ENCODE assay signal across 27 mouse cellular contexts in genomic region chr2:154185748-154186147, GRCm38 (mm10). TPM values are rescaled to one million over a fixed set of nuclear protein-coding genes. Genes with fewer than 3 reads are reported as not detected.
DNase-seq lines count a peak whose midpoint lies in the region; ATAC-seq and TF ChIP-seq lines count a peak whose summit lies in the region.
"Had no signal": no experiment of that assay in that cellular context is flagged by ENCODE, and none has a peak within 500 bp of the region (broad histone marks: within the 10 kb centered on the region; RNA-seq: fewer than 3 reads in every experiment).

No protein-coding gene starts in this region.

- H3K4me2 ChIP-seq in kidney, embryonic 16.5 days (replicated peaks; ENCODE audit: low read depth, low read length), result no peak overlapping the region
- H3K4me2 ChIP-seq in stomach, postnatal 0 days (replicated peaks; ENCODE audit: low read depth), result no peak overlapping the region
- H3K4me2 ChIP-seq: forebrain, embryonic 12.5 days; heart, embryonic 12.5 days; hindbrain, embryonic 13.5 days; liver, embryonic 11.5 days had no signal

- ATAC-seq in kidney, embryonic 16.5 days (ENCODE audit: low FRiP score, low TSS enrichment), result no peak
- ATAC-seq in stomach, postnatal 0 days (ENCODE audit: low FRiP score, low TSS enrichment), result no peak
- ATAC-seq: inflammation-experienced regulatory T-cells, adult 6 months; midbrain, embryonic 16.5 days had no signal

- peak; percentile 1 for DNase-seq in gastrocnemius, postnatal 25 days
- DNase-seq in gastrocnemius, postnatal 4 days (ENCODE audit: low spot score in 2 of 2), result no peak
- DNase-seq in kidney, adult 18-20 months, result no peak
- peak; percentile 25 for DNase-seq in lung, postnatal 36 days
- DNase-seq in lung, adult 2 months, result no peak
- DNase-seq in stomach, postnatal 0 days (ENCODE audit: low spot score), result no peak
- DNase-seq: B cell, adult 2 months; cerebellum, adult 2 months; cerebellum, postnatal 36 days; gastrocnemius, postnatal 14 days; kidney, adult 8-10 months; kidney, postnatal 4 days; layer of hippocampus, adult 9-11 months; retina, postnatal 1 day; thymus, postnatal 36 days had no signal

- H3K27me3 ChIP-seq in kidney, embryonic 16.5 days (ENCODE audit: insufficient read depth, low read length), result no peaks in the 10 kb centered on the region
- H3K27me3 ChIP-seq in stomach, postnatal 0 days (ENCODE audit: control insufficient read depth, insufficient read depth, low read length), result no peaks in the 10 kb centered on the region
- H3K27me3 ChIP-seq: forebrain, embryonic 12.5 days; heart, embryonic 12.5 days; hindbrain, embryonic 13.5 days had no signal

- H3K4me3 ChIP-seq in kidney, embryonic 16.5 days (ENCODE audit: low read length), result no peak overlapping the region
- no peak overlapping the region for H3K4me3 ChIP-seq in lung, adult 2 months (replicated peaks; ENCODE audit: extremely low read depth, low read depth, low read length)
- H3K4me3 ChIP-seq in stomach, postnatal 0 days (ENCODE audit: low read depth, low read length), result no peak overlapping the region
- H3K4me3 ChIP-seq: forebrain, embryonic 12.5 days; heart, embryonic 12.5 days; hindbrain, embryonic 13.5 days had no signal

- no peak for TF ChIP-seq CTCF in lung, adult 2 months (IDR thresholded peaks at IDR 0.05; ENCODE audit: insufficient read depth, low read length)
- no peak for TF ChIP-seq CTCF in stomach, postnatal 0 days (IDR thresholded peaks at IDR 0.05; ENCODE audit: low read depth)

- H3K9ac ChIP-seq in kidney, embryonic 16.5 days (replicated peaks; ENCODE audit: low read length), result no peak overlapping the region
- H3K9ac ChIP-seq in stomach, postnatal 0 days (ENCODE audit: low read length), result no peak overlapping the region
- H3K9ac ChIP-seq: forebrain, embryonic 12.5 days; heart, embryonic 12.5 days; hindbrain, embryonic 13.5 days had no signal

- TF ChIP-seq EP300 in stomach, postnatal 0 days (optimal IDR thresholded peaks at IDR 0.05), result no peak

- no peaks in the 10 kb centered on the region for H3K9me3 ChIP-seq in kidney, embryonic 16.5 days (ENCODE audit: low read length)
- no peaks in the 10 kb centered on the region for H3K9me3 ChIP-seq in stomach, postnatal 0 days (ENCODE audit: control insufficient read depth, low read length)
- H3K9me3 ChIP-seq: forebrain, embryonic 12.5 days; heart, embryonic 12.5 days; hindbrain, embryonic 13.5 days had no signal

- peak overlapping the region; percentile 58; the same call in 1 of the 2 replicates for H3K27ac ChIP-seq in kidney, embryonic 16.5 days (ENCODE audit: low read length)
- H3K27ac ChIP-seq in stomach, postnatal 0 days (replicated peaks), result 0 out of 2 replicates have a peak overlapping the region, but pooled peaks have one; percentile 56
- H3K27ac ChIP-seq: forebrain, embryonic 12.5 days; hindbrain, embryonic 13.5 days had no signal

- no peaks in the 10 kb centered on the region for H3K4me1 ChIP-seq in kidney, embryonic 16.5 days (ENCODE audit: insufficient read depth, low read length)
- H3K4me1 ChIP-seq in lung, adult 2 months (ENCODE audit: control insufficient read depth, insufficient read depth, low read length), result peaks cover 2% of the 10 kb centered on the region
- no peaks in the 10 kb centered on the region for H3K4me1 ChIP-seq in stomach, postnatal 0 days (replicated peaks; ENCODE audit: control insufficient read depth, insufficient read depth)
- H3K4me1 ChIP-seq: forebrain, embryonic 12.5 days; heart, embryonic 12.5 days; hindbrain, embryonic 13.5 days had no signal

- no peaks in the 10 kb centered on the region for H3K36me3 ChIP-seq in kidney, embryonic 16.5 days (ENCODE audit: insufficient read depth, low read length)
- no peaks in the 10 kb centered on the region for H3K36me3 ChIP-seq in stomach, postnatal 0 days (ENCODE audit: control insufficient read depth, insufficient read depth, low read length)
- H3K36me3 ChIP-seq: forebrain, embryonic 12.5 days; heart, embryonic 12.5 days; hindbrain, embryonic 13.5 days had no signal

- TF ChIP-seq POLR2A in lung, adult 2 months (IDR thresholded peaks at IDR 0.05; ENCODE audit: borderline replicate concordance, extremely low read depth, low read depth, low read length), result no peak

- 75% methylated on average over 3 of the region's 3 CpGs for WGBS in kidney, embryonic 16.5 days
- WGBS in lung, adult 2 months, result 40% methylated on average over 3 of the region's 3 CpGs
- WGBS in stomach, postnatal 0 days, result 72% methylated on average over 3 of the region's 3 CpGs

RNA-seq across cellular contexts. Expression of gene Bpifb1, which starts 4.9 kb away (rescaled TPM):
- total RNA-seq in gastrocnemius, postnatal 25 days (2021), result not detected
- total RNA-seq in gastrocnemius, postnatal 4 days (2021), result not detected
- polyA plus RNA-seq in kidney, embryonic 16.5 days (2015; fragmentation: Nextera tagmentation; extraction: Ambion mirVana), result not detected in 2 replicates
- 103 and 136 TPM in 2 replicates for polyA plus RNA-seq in lung, adult 2 months (2012; rRNA removed)
- polyA plus RNA-seq in stomach, postnatal 0 days (2015; fragmentation: Nextera tagmentation; extraction: Ambion mirVana), result 10,886 and 11,427 TPM in 2 replicates
- total RNA-seq: gastrocnemius, postnatal 14 days; neutrophil, adult 5-6 weeks had no signal
- polyA plus RNA-seq: cerebellum, adult 2 months; forebrain, embryonic 12.5 days; hindbrain, embryonic 13.5 days; inflammation-experienced regulatory T-cells, adult 6 months; limb, embryonic 11.5 days; liver, embryonic 11.5 days had no signal

RNA-seq across cellular contexts. Expression of gene Bpifa5, which starts 23.3 kb away (rescaled TPM):
- total RNA-seq in gastrocnemius, postnatal 25 days (2021), result not detected
- not detected for total RNA-seq in gastrocnemius, postnatal 4 days (2021)
- polyA plus RNA-seq in kidney, embryonic 16.5 days (2015; fragmentation: Nextera tagmentation; extraction: Ambion mirVana), result not detected in 2 replicates
- polyA plus RNA-seq in lung, adult 2 months (2012; rRNA removed), result 4.3 TPM in 1 of 2 replicates, not detected in the other
- polyA plus RNA-seq in stomach, postnatal 0 days (2015; fragmentation: Nextera tagmentation; extraction: Ambion mirVana), result not detected in 2 replicates
- total RNA-seq: adrenal gland, postnatal 4 days; gastrocnemius, postnatal 14 days; left cerebral cortex, adult 8-10 months; neutrophil, adult 5-6 weeks had no signal
- polyA plus RNA-seq: forebrain, embryonic 12.5 days; heart, embryonic 12.5 days; hindbrain, embryonic 13.5 days; inflammation-experienced regulatory T-cells, adult 6 months; limb, embryonic 11.5 days; liver, embryonic 11.5 days; midbrain, embryonic 16.5 days; testis, adult 2 months had no signal

RNA-seq across cellular contexts. Expression of gene Bpifb5, which starts 37.8 kb away (rescaled TPM):
- total RNA-seq in gastrocnemius, postnatal 25 days (2021), result not detected
- under 1 TPM; 0.17 to 0.21 TPM for total RNA-seq in gastrocnemius, postnatal 4 days (2021)
- polyA plus RNA-seq in kidney, embryonic 16.5 days (2015; fragmentation: Nextera tagmentation; extraction: Ambion mirVana), result 0.73 and 0.81 TPM in 2 replicates
- polyA plus RNA-seq in lung, adult 2 months (2012; rRNA removed), result 7.2 and 9.0 TPM in 2 replicates
- polyA plus RNA-seq in stomach, postnatal 0 days (2015; fragmentation: Nextera tagmentation; extraction: Ambion mirVana), result 12.1 and 12.2 TPM in 2 replicates
- total RNA-seq: adrenal gland, postnatal 4 days; gastrocnemius, postnatal 14 days; left cerebral cortex, adult 8-10 months; neutrophil, adult 5-6 weeks had no signal
- polyA plus RNA-seq: inflammation-experienced regulatory T-cells, adult 6 months; liver, embryonic 11.5 days had no signal

RNA-seq across cellular contexts. Expression of gene Bpifa1, which starts 43.1 kb away (rescaled TPM):
- total RNA-seq in gastrocnemius, postnatal 25 days (2021), result not detected
- not detected for total RNA-seq in gastrocnemius, postnatal 4 days (2021)
- polyA plus RNA-seq in kidney, embryonic 16.5 days (2015; fragmentation: Nextera tagmentation; extraction: Ambion mirVana), result 0.29 TPM in 1 of 2 replicates, not detected in the other
- 295 and 710 TPM in 2 replicates for polyA plus RNA-seq in lung, adult 2 months (2012; rRNA removed)
- polyA plus RNA-seq in stomach, postnatal 0 days (2015; fragmentation: Nextera tagmentation; extraction: Ambion mirVana), result not detected in 2 replicates
- total RNA-seq: adrenal gland, postnatal 4 days; gastrocnemius, postnatal 14 days; left cerebral cortex, adult 8-10 months; neutrophil, adult 5-6 weeks had no signal
- polyA plus RNA-seq: cerebellum, adult 2 months; forebrain, embryonic 12.5 days; heart, embryonic 12.5 days; hindbrain, embryonic 13.5 days; inflammation-experienced regulatory T-cells, adult 6 months; limb, embryonic 11.5 days; liver, embryonic 11.5 days; midbrain, embryonic 16.5 days had no signal

RNA-seq across cellular contexts. Expression of gene Bpifa3, which starts 55.6 kb away (rescaled TPM):
- total RNA-seq in gastrocnemius, postnatal 25 days (2021), result not detected
- not detected for total RNA-seq in gastrocnemius, postnatal 4 days (2021)
- not detected in 2 replicates for polyA plus RNA-seq in kidney, embryonic 16.5 days (2015; fragmentation: Nextera tagmentation; extraction: Ambion mirVana)
- not detected in 2 replicates for polyA plus RNA-seq in lung, adult 2 months (2012; rRNA removed)
- polyA plus RNA-seq in stomach, postnatal 0 days (2015; fragmentation: Nextera tagmentation; extraction: Ambion mirVana), result not detected in 2 replicates
- total RNA-seq: adrenal gland, postnatal 4 days; gastrocnemius, postnatal 14 days; left cerebral cortex, adult 8-10 months; neutrophil, adult 5-6 weeks had no signal
- polyA plus RNA-seq: cerebellum, adult 2 months; forebrain, embryonic 12.5 days; heart, embryonic 12.5 days; hindbrain, embryonic 13.5 days; inflammation-experienced regulatory T-cells, adult 6 months; limb, embryonic 11.5 days; liver, embryonic 11.5 days; midbrain, embryonic 16.5 days had no signal

Comparison
In these comparisons a context has a peak if more than half of its experiments do, and no peak if none do; other contexts are left out.
1. DNase-seq: peak in gastrocnemius, postnatal 25 days (single experiment) and lung, postnatal 36 days (single experiment); none in gastrocnemius, postnatal 4 days (0 of 2), kidney, adult 18-20 months (single experiment), lung, adult 2 months (single experiment) and stomach, postnatal 0 days (single experiment).
2. RNA of gene Bpifb1, which starts 4.9 kb away (polyA plus RNA-seq): 10,886 to 11,427 TPM in stomach, postnatal 0 days; 103 to 136 TPM in lung, adult 2 months and not detected in kidney, embryonic 16.5 days; every median in the first group is over 10 times any median in the second.